Mouse (Mus musculus) E14TG2a.4 (cell line): ENCODE results near the gene Klhl12.

Source experiments
- CTCF ChIP-seq: conservative IDR thresholded peaks from 2 replicates; pipeline ENCODE4 v1.5.1; 2014; ENCODE audit warnings: low read length
- NANOG ChIP-seq: IDR thresholded peaks from 2 replicates; pipeline ENCODE4 v1.6.1; 2014; ENCODE audit warnings: borderline replicate concordance, low read length, mixed read lengths

DNA sequence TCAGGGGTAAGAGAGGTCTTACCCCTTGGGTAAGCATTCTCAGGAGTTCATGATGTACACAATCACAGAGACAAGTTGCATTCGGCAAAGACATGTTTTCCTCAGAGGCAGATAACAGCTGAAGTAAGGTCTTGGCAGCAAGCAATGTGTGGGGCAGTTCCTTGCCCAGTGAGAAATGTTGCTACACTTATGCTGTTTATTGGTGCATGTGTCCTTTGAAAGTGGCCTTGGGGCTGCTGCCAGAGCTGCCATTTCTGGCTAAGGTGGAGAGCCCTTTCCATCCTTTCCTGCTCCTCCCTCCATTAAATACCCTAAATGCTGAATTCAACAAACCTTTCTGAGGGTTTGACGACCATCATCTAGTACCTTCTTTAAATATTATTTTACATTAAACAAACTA is 9.9 kb upstream of the Klhl12 start:
- TF ChIP-seq CTCF (no peak), NANOG (no peak)
